Mouse (Mus musculus) effector memory CD4-positive, alpha-beta T cell, adult 7 months (primary cell): ENCODE results near the gene Sphk1. TPM values are rescaled to one million over a fixed set of nuclear protein-coding genes. Genes with fewer than 3 reads are reported as not detected.

Experiments
- polyA plus RNA-seq: library from polyadenylated mRNA; unstranded; fragments of 100-300 nt; shearing (Covaris generic); gene quantifications from one replicate; pipeline ENCODE4 v1.2.1, GENCODE M21; 2017

Gene Sphk1
- polyA plus RNA-seq, result 1.6 TPM

GRCm38 (mm10) chr11:116530187-116531147, at the start of gene Sphk1:
Gene Sphk1 (plus strand): TSS chr11:116530925.

DNA sequence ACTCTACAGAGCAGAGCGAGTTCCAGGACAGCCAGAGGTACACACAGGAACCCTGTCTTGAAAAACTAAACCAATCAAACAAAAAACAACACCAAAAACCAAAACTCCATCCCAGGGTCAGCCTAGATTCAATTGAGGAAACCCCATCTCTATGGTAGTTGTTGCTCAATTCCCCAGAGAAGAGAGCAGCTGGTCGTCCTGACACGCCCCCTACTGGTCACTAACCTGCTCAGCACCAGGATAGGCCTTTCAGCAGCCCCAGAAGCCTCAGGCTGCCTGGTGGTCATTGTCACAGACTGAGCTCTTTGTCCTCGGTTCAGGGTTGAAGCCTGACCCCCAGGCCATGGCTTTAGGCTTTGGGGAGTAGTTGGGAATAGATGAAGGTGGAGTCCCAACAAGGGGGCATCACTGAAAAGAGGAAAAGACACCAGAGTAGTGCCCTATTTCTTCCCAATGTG, 36.9 kb upstream of the Sphk1 start, which contains the start of gene Prpsap1:
Gene Prpsap1 (minus strand): TSS at position 408 of the 458 bp plus-strand sequence.

DNA sequence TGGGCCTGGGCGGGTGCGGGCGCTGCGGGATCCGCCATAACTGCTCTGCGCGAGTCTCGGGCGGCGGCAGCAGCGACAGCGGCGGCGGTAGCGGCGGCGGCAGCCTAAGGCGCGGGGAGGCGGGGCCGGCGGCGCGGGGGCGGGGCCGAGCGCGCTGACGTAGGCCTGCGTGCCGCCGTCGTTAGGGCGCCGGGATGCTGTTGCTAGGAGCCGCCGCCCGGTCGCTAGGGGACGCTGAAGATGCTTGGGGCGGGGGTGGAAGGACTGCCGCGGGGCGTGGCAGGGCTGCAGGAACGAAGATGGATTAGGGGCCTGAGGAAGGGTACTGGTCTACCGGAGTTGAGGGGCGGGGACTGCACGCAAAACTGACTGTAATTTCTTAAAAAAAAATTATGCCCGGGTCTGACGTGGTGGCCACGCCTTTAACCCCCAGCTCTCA, 50.7 kb downstream of the Sphk1 start, which contains the start of gene Ube2o:
Gene Ube2o (minus strand): TSS at position 72 of the 439 bp plus-strand sequence.

Other genes starting within 250 kb of the Sphk1 start
- not detected for gene Galr2, start 250.0 kb upstream of the Sphk1 start, polyA plus RNA-seq
- 57.6 TPM for gene Exoc7, start 223.7 kb upstream of the Sphk1 start, polyA plus RNA-seq
- gene Foxj1, start 195.5 kb upstream of the Sphk1 start, polyA plus RNA-seq, result not detected
- gene Rnf157, start 117.9 kb upstream of the Sphk1 start, polyA plus RNA-seq, result 134 TPM
- gene Ubald2, start 96.8 kb upstream of the Sphk1 start, polyA plus RNA-seq, result 1,050 TPM
- gene Qrich2, start 64.7 kb upstream of the Sphk1 start, polyA plus RNA-seq, result 0.45 TPM
- gene Prpsap1, start 36.7 kb upstream of the Sphk1 start, polyA plus RNA-seq, result 129 TPM
- 16.3 TPM for gene Ube2o, start 50.5 kb downstream of the Sphk1 start, polyA plus RNA-seq
- 0.28 TPM for gene Aanat, start 55.5 kb downstream of the Sphk1 start, polyA plus RNA-seq
- gene Rhbdf2, start 96.1 kb downstream of the Sphk1 start, polyA plus RNA-seq, result 26.2 TPM
- not detected for gene Prcd, start 122.6 kb downstream of the Sphk1 start, polyA plus RNA-seq
- not detected for gene Cygb, start 123.4 kb downstream of the Sphk1 start, polyA plus RNA-seq
- 2.9 TPM for gene St6galnac1, start 244.6 kb downstream of the Sphk1 start, polyA plus RNA-seq